Mouse (Mus musculus): ENCODE data around the gene Anln. TPM values are rescaled to one million over a fixed set of nuclear protein-coding genes. Genes with fewer than 3 reads are reported as not detected.

The Anln gene
- polyA plus RNA-seq, 2 experiments: 20.1 to 27.0 TPM

- no peaks in the 10 kb centered on the region for H3K4me1 ChIP-seq (replicated peaks; ENCODE audit: control insufficient read depth in 2 of 2, insufficient read depth in 2 of 2, low read length in 1 of 2)
- DNase-seq (ENCODE audit: low read depth in 3 of 3, low spot score in 3 of 3) (no peak), ATAC-seq (ENCODE audit: insufficient read depth) (no peak)
- 53% methylated on average over 3 of the region's 3 CpGs for WGBS (ENCODE audit: insufficient replicate concordance)
- TF ChIP-seq CTCF (IDR thresholded peaks at IDR 0.05; ENCODE audit: low read depth) (no peak), EP300 (IDR thresholded peaks at IDR 0.05; ENCODE audit: low read depth) (no peak)
- no peaks in the 10 kb centered on the region for H3K27me3 ChIP-seq (ENCODE audit: control insufficient read depth, insufficient read depth, low read length)
- H3K36me3 ChIP-seq (replicated peaks; ENCODE audit: control insufficient read depth, insufficient read depth, low read depth): no peaks in the 10 kb centered on the region
- H3K4me3 ChIP-seq (ENCODE audit: insufficient read depth in 1 of 2, low read depth in 2 of 2, low read length in 2 of 2): no peak overlapping the region
- no peak overlapping the region for H3K9ac ChIP-seq (replicated peaks)
- no peaks in the 10 kb centered on the region for H3K9me3 ChIP-seq (ENCODE audit: control insufficient read depth, low read length)
- no peak overlapping the region for H3K4me2 ChIP-seq (ENCODE audit: low read depth)
- no peak overlapping the region for H3K27ac ChIP-seq
Observed at GRCm38 (mm10) chr9:22402976-22403375, 14.0 kb upstream of the Anln start.

GRCm38 (mm10) chr9:22402001-22402400 lies 13.0 kb upstream of the Anln start:
- Histone ChIP-seq H3K4me2 (ENCODE audit: low read depth) (no peak overlapping the region), H3K4me1 (replicated peaks; ENCODE audit: control insufficient read depth in 2 of 2, insufficient read depth in 2 of 2, low read length in 1 of 2) (no peaks in the 10 kb centered on the region), H3K9me3 (ENCODE audit: control insufficient read depth, low read length) (no peaks in the 10 kb centered on the region), H3K36me3 (replicated peaks; ENCODE audit: control insufficient read depth, insufficient read depth, low read depth) (no peaks in the 10 kb centered on the region), H3K27ac (no peak overlapping the region), H3K27me3 (ENCODE audit: control insufficient read depth, insufficient read depth, low read length) (no peaks in the 10 kb centered on the region), H3K4me3 (ENCODE audit: insufficient read depth in 1 of 2, low read depth in 2 of 2, low read length in 2 of 2) (no peak overlapping the region), H3K9ac (replicated peaks) (no peak overlapping the region)
- DNase-seq (ENCODE audit: low read depth in 3 of 3, low spot score in 3 of 3): no peak
- TF ChIP-seq CTCF (IDR thresholded peaks at IDR 0.05; ENCODE audit: low read depth): no peak
- TF ChIP-seq EP300 (IDR thresholded peaks at IDR 0.05; ENCODE audit: low read depth): no peak
- no peak for ATAC-seq (ENCODE audit: insufficient read depth)
- 62% methylated on average over 6 of the region's 6 CpGs for WGBS (ENCODE audit: insufficient replicate concordance)

GRCm38 (mm10) chr9:22399021-22399420 lies 10.0 kb upstream of the Anln start:
- H3K27ac ChIP-seq: no peak overlapping the region
- no peaks in the 10 kb centered on the region for H3K4me1 ChIP-seq (replicated peaks; ENCODE audit: control insufficient read depth in 2 of 2, insufficient read depth in 2 of 2, low read length in 1 of 2)
- H3K9ac ChIP-seq (replicated peaks): no peak overlapping the region
- H3K4me2 ChIP-seq (ENCODE audit: low read depth): no peak overlapping the region
- H3K27me3 ChIP-seq (ENCODE audit: control insufficient read depth, insufficient read depth, low read length): no peaks in the 10 kb centered on the region
- H3K4me3 ChIP-seq (ENCODE audit: insufficient read depth in 1 of 2, low read depth in 2 of 2, low read length in 2 of 2): no peak overlapping the region
- WGBS (ENCODE audit: insufficient replicate concordance): 60% methylated on average over 4 of the region's 4 CpGs
- no peaks in the 10 kb centered on the region for H3K9me3 ChIP-seq (ENCODE audit: control insufficient read depth, low read length)
- ATAC-seq (ENCODE audit: insufficient read depth) (no peak), DNase-seq (ENCODE audit: low read depth in 3 of 3, low spot score in 3 of 3) (no peak)
- H3K36me3 ChIP-seq (replicated peaks; ENCODE audit: control insufficient read depth, insufficient read depth, low read depth): no peaks in the 10 kb centered on the region
- TF ChIP-seq EP300 (IDR thresholded peaks at IDR 0.05; ENCODE audit: low read depth) (no peak), CTCF (IDR thresholded peaks at IDR 0.05; ENCODE audit: low read depth) (no peak)

- H3K9me3 ChIP-seq (ENCODE audit: control insufficient read depth, low read length): no peaks in the 10 kb centered on the region
- no peak overlapping the region for H3K27ac ChIP-seq
- no peak overlapping the region for H3K4me3 ChIP-seq (ENCODE audit: insufficient read depth in 1 of 2, low read depth in 2 of 2, low read length in 2 of 2)
- peaks cover 8 to 10% of the 10 kb centered on the region in 2 experiments for H3K4me1 ChIP-seq (replicated peaks; ENCODE audit: control insufficient read depth in 2 of 2, insufficient read depth in 2 of 2, low read length in 1 of 2)
- no peaks in the 10 kb centered on the region for H3K36me3 ChIP-seq (replicated peaks; ENCODE audit: control insufficient read depth, insufficient read depth, low read depth)
- no peak for ATAC-seq (ENCODE audit: insufficient read depth)
- WGBS (ENCODE audit: insufficient replicate concordance): 50% methylated on average over 2 of the region's 2 CpGs
- TF ChIP-seq CTCF (IDR thresholded peaks at IDR 0.05; ENCODE audit: low read depth): no peak
- TF ChIP-seq EP300 (IDR thresholded peaks at IDR 0.05; ENCODE audit: low read depth): no peak
- H3K27me3 ChIP-seq (ENCODE audit: control insufficient read depth, insufficient read depth, low read length): no peaks in the 10 kb centered on the region
- H3K9ac ChIP-seq (replicated peaks): no peak overlapping the region
- DNase-seq (ENCODE audit: low read depth in 3 of 3, low spot score in 3 of 3): no peak
- no peak overlapping the region for H3K4me2 ChIP-seq (ENCODE audit: low read depth)
Observed at GRCm38 (mm10) chr9:22394725-22395124, 5.7 kb upstream of the Anln start.

GRCm38 (mm10) chr9:22390390-22390789 lies 1.4 kb upstream of the Anln start:
- no peak overlapping the region for H3K4me3 ChIP-seq (ENCODE audit: insufficient read depth in 1 of 2, low read depth in 2 of 2, low read length in 2 of 2)
- H3K36me3 ChIP-seq (replicated peaks; ENCODE audit: control insufficient read depth, insufficient read depth, low read depth): peaks cover 6% of the 10 kb centered on the region
- no peaks in the 10 kb centered on the region for H3K27me3 ChIP-seq (ENCODE audit: control insufficient read depth, insufficient read depth, low read length)
- 65% methylated on average over 5 of the region's 5 CpGs for WGBS (ENCODE audit: insufficient replicate concordance)
- H3K9me3 ChIP-seq (ENCODE audit: control insufficient read depth, low read length): no peaks in the 10 kb centered on the region
- no peak overlapping the region for H3K27ac ChIP-seq
- H3K4me2 ChIP-seq (ENCODE audit: low read depth): no peak overlapping the region; the same call in 1 of the 2 replicates
- no peak overlapping the region for H3K9ac ChIP-seq (replicated peaks)
- ATAC-seq (ENCODE audit: insufficient read depth) (no peak), DNase-seq (ENCODE audit: low read depth in 3 of 3, low spot score in 3 of 3) (no peak)
- TF ChIP-seq EP300 (IDR thresholded peaks at IDR 0.05; ENCODE audit: low read depth) (no peak), CTCF (IDR thresholded peaks at IDR 0.05; ENCODE audit: low read depth) (no peak)
- peaks cover 22 to 23% of the 10 kb centered on the region in 2 experiments for H3K4me1 ChIP-seq (replicated peaks; ENCODE audit: control insufficient read depth in 2 of 2, insufficient read depth in 2 of 2, low read length in 1 of 2)

Data from liver, embryonic 14.5 days (tissue).